Mouse (Mus musculus) bone marrow, adult 2 months (tissue): Measurements from ENCODE around the gene Kcnk6.

Source experiments
- CTCF ChIP-seq: fragments of 200-500 bp; IDR thresholded peaks from 2 replicates; pipeline ENCODE4 v1.5.1; 2011; ENCODE audit warnings: low read length, control low read depth; ENCODE audit not compliant: control insufficient read depth, insufficient read depth
- POLR2A ChIP-seq: fragments of 200-500 bp; IDR thresholded peaks from 2 replicates; pipeline ENCODE4 v1.6.1; 2011; ENCODE audit warnings: low read depth, mild to moderate bottlenecking, control low read depth, low read length, borderline replicate concordance; ENCODE audit not compliant: control insufficient read depth

DNA sequence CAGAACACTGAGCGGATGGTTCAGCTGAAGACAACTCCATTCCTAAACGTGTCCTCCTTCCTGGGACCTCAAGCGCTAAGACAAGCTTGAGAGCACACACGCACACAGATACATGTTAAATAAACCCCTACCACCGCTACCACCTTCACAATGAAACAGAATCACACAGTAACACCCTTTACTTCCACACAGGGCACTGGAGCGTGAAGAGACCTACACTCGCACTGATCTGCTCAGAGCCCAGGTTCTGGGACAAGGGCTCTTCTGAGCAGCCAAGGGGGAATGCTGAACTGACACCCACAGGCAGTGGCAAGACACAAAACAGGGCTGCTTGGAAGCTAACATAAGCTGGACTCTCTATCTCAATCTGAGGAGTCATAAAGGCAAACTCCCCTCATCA lies 33.3 kb upstream of the Kcnk6 start:
- no peak for TF ChIP-seq CTCF
- no peak for TF ChIP-seq POLR2A
